21 mouse cellular contexts compared by ENCODE assay signal in genomic region chr11:7134319-7134718, GRCm38 (mm10). TPM values are rescaled to one million over a fixed set of nuclear protein-coding genes. Genes with fewer than 3 reads are reported as not detected.
DNase-seq lines count a peak whose midpoint lies in the region; ATAC-seq lines count a peak whose summit lies in the region.
"Had no signal": no experiment of that assay in that cellular context is flagged by ENCODE, and none has a peak within 500 bp of the region (broad histone marks: within the 10 kb centered on the region; RNA-seq: fewer than 3 reads in every experiment).

No protein-coding gene starts in this region.

- peak; percentile 47 for DNase-seq in cerebellum, adult 9-11 months
- DNase-seq in cerebellum, postnatal 4 days (ENCODE audit: low spot score in 2 of 2), result no peak
- DNase-seq in Muller cell, postnatal 12 days (ENCODE audit: inconsistent ontology term), result peak; percentile 55
- peak; percentile 64 to 71 for DNase-seq in frontal cortex, postnatal 36 days (ENCODE audit: low spot score in 2 of 2)
- peak; percentile 67 to 70 for DNase-seq in left cerebral cortex, postnatal 14 days (ENCODE audit: low spot score in 2 of 2)
- no peak for DNase-seq in forebrain, embryonic 11.5 days (ENCODE audit: low spot score)
- no peak for DNase-seq in gastrocnemius, adult 8-10 months (ENCODE audit: low spot score in 2 of 2)
- DNase-seq: adrenal gland, adult 8-10 months; cerebellum, postnatal 14 days; gastrocnemius, adult 2 months; heart, postnatal 14 days; kidney, adult 2 months; kidney, postnatal 36 days; lung, adult 2 months; thymus, adult 18-20 months had no signal

- H3K27me3 ChIP-seq in forebrain, embryonic 11.5 days (ENCODE audit: control insufficient read depth, insufficient read depth, low read length), result no peaks in the 10 kb centered on the region
- no peaks in the 10 kb centered on the region for H3K27me3 ChIP-seq in forebrain, embryonic 15.5 days
- H3K27me3 ChIP-seq: hindbrain, embryonic 15.5 days; midbrain, embryonic 12.5 days had no signal

- H3K9ac ChIP-seq in forebrain, embryonic 11.5 days (ENCODE audit: low read length), result no peak overlapping the region
- no peak overlapping the region for H3K9ac ChIP-seq in forebrain, embryonic 15.5 days (replicated peaks)
- H3K9ac ChIP-seq: hindbrain, embryonic 15.5 days; midbrain, embryonic 12.5 days had no signal

- intact Hi-C loops in left cerebral cortex, postnatal 14 days (cut with DNase I), result no loop called here

- H3K27ac ChIP-seq in forebrain, embryonic 11.5 days (ENCODE audit: low read depth, low read length), result no peak overlapping the region
- no peak overlapping the region for H3K27ac ChIP-seq in forebrain, embryonic 15.5 days (replicated peaks)
- H3K27ac ChIP-seq: gastrocnemius, adult 2 months; hindbrain, embryonic 15.5 days; midbrain, embryonic 12.5 days had no signal

- no peak for ATAC-seq in forebrain, embryonic 11.5 days (replicated peaks; ENCODE audit: low FRiP score)
- ATAC-seq in forebrain, embryonic 15.5 days (replicated peaks), result no peak

- H3K4me3 ChIP-seq in forebrain, embryonic 11.5 days (ENCODE audit: low read depth, low read length), result no peak overlapping the region
- H3K4me3 ChIP-seq in forebrain, embryonic 15.5 days, result no peak overlapping the region
- H3K4me3 ChIP-seq: gastrocnemius, adult 2 months; hindbrain, embryonic 15.5 days; midbrain, embryonic 12.5 days; myocyte had no signal

- 86% methylated on average over 5 of the region's 5 CpGs for WGBS in forebrain, embryonic 11.5 days
- WGBS in forebrain, embryonic 15.5 days, result 84% methylated on average over 5 of the region's 5 CpGs

- H3K9me3 ChIP-seq in forebrain, embryonic 11.5 days (ENCODE audit: control insufficient read depth, low read length), result no peaks in the 10 kb centered on the region
- H3K9me3 ChIP-seq in forebrain, embryonic 15.5 days, result no peaks in the 10 kb centered on the region
- H3K9me3 ChIP-seq: hindbrain, embryonic 15.5 days; midbrain, embryonic 12.5 days had no signal

- no peaks in the 10 kb centered on the region for H3K4me1 ChIP-seq in forebrain, embryonic 11.5 days (replicated peaks; ENCODE audit: control insufficient read depth, insufficient read depth, low read length)
- no peaks in the 10 kb centered on the region for H3K4me1 ChIP-seq in forebrain, embryonic 15.5 days
- H3K4me1 ChIP-seq: hindbrain, embryonic 15.5 days; midbrain, embryonic 12.5 days had no signal

- H3K36me3 ChIP-seq in forebrain, embryonic 11.5 days (ENCODE audit: control insufficient read depth, insufficient read depth, low read length), result no peaks in the 10 kb centered on the region
- H3K36me3 ChIP-seq in forebrain, embryonic 15.5 days, result no peaks in the 10 kb centered on the region
- H3K36me3 ChIP-seq: midbrain, embryonic 12.5 days had no signal

- H3K4me2 ChIP-seq in forebrain, embryonic 11.5 days (ENCODE audit: low read depth, low read length, severe bottlenecking), result no peak overlapping the region
- H3K4me2 ChIP-seq in forebrain, embryonic 15.5 days (replicated peaks), result no peak overlapping the region
- H3K4me2 ChIP-seq: hindbrain, embryonic 15.5 days; midbrain, embryonic 12.5 days had no signal

RNA-seq across cellular contexts. Expression of gene Gm11985, which starts 54.0 kb away (rescaled TPM):
- not detected for total RNA-seq in left cerebral cortex, postnatal 14 days (2021)
- not detected in 2 replicates for polyA plus RNA-seq in forebrain, embryonic 11.5 days (2014; fragmentation: Nextera tagmentation; extraction: Ambion mirVana)
- not detected in 2 replicates for polyA plus RNA-seq in forebrain, embryonic 15.5 days (2015; fragmentation: Nextera tagmentation; extraction: Ambion mirVana)
- total RNA-seq in gastrocnemius, adult 8-10 months (2022), result not detected
- total RNA-seq: adrenal gland, adult 8-10 months; gastrocnemius, adult 2 months; heart, postnatal 14 days; neutrophil, adult 5-6 weeks had no signal
- polyA plus RNA-seq: embryonic facial prominence, embryonic 11.5 days; kidney, adult 2 months; lung, adult 2 months; midbrain, embryonic 12.5 days; myocyte had no signal

Comparison
In these comparisons a context has a peak if more than half of its experiments do, and no peak if none do; other contexts are left out.
1. DNase-seq: peak in cerebellum, adult 9-11 months (single experiment), Muller cell, postnatal 12 days (single experiment), frontal cortex, postnatal 36 days (2 of 2) and left cerebral cortex, postnatal 14 days (2 of 2); none in cerebellum, postnatal 4 days (0 of 2), forebrain, embryonic 11.5 days (single experiment) and gastrocnemius, adult 8-10 months (0 of 2).